Mouse (Mus musculus): Measurements from ENCODE around the gene Casq2.
"Not testable (repeated sequence)": the region's sequence is repeated elsewhere in the genome, so short reads cannot be mapped to it uniquely, and the experiment has no call there.

Gene Casq2

DNA sequence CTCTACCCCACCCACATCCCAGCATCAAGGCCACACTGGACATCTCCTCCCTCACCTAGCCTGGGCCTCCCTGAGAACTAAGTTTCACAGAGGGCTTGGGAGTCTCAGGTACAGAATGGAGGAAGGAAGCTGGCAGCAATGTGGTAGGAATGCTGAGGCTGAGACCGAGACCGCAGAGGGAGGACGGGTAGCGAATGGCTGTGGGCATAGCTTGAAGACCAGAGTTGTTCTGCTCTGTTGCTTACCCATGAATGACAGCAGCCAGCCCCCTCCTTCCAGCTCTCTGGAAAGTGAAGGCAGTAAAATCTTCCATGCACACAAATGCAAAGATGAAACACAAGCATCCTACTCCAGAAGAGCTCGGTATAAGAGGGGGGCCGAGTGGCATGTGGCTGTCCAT lies 52.7 kb downstream of the Casq2 start:
- DNase-seq = no peak

- no peak for DNase-seq
Observed at GRCm38 (mm10) chr3:102140606-102141005, 54.4 kb downstream of the Casq2 start.

DNA sequence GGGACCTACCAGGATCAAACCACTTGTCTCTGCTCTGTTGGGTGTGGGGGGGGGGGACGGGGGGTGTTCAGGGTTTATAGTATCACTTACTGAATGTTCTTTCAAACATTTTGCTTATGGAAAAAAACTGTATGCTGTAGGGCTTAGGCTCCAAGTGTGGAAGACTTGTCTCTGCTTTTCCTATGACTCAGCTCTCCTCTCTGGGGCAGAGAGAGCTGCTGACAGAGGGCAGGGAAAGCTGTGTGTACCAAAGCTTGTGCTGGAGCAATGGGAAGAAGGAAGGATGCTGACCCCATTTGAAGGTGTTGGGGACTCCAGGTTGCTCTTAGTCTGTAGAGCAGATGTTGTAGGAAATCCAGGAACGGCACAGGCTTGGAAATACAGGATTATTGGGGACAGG lies 55.2 kb downstream of the Casq2 start:
- peak; percentile 5 for DNase-seq

GRCm38 (mm10) chr3:102141893-102142292 lies 55.7 kb downstream of the Casq2 start:
- peak; percentile 8 for DNase-seq

GRCm38 (mm10) chr3:102142947-102143346 lies 56.7 kb downstream of the Casq2 start:
- DNase-seq = no peak

- no peak for DNase-seq
Observed at GRCm38 (mm10) chr3:102143536-102143935, 57.3 kb downstream of the Casq2 start.

DNA sequence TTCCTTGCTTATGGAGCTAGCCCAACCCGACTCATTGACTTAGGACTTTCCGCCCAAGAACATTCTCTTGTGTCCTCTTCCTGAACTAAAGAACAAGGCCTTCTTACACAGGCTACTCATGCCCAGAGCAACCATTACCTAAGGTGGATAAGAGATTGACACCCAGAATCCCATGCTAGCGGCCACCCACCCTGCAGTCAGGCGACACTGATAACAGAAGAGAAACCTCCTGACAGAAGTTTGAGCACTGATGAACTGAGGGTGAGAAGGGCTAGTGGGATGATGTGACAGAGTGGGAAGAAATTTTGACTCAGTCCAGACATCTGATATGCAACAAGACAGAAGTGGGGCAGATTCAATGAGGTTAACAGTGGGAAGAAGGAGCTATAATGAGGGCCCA lies 58.2 kb downstream of the Casq2 start:
- no peak for DNase-seq

DNA sequence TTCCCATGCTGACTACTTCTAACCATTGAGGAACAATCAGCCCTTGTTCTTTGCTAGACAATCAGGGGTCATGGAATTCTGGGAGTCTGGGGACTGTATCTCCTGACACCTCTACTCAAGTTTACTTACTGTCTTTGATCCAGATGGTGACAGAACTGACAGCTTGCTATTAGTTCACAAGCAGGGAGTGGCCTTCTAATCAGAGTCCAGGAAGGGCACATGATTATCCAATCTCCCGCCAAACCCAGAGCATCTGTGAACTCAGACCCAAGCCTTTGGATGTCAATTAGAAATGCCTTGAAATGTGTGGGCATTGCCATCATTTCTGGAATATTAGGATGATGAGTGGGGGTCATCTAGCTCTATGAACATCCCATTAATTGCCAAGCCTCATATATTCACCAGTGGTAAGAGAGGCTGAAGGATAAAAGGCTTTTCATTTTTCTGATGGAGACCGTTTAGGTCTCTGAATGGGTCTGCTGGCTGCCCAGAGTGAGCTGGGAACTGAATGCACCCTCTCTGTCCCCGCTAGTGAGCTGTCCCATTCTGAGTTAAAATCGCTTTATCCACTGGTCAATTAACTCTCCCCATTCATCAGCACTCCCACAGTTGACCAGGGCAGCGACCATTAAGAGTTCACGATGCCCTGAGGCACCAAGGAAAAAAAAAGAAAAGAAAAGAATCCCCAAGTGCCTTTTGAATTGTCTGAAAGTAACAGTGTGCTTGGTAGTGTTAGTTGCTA lies 59.6 kb downstream of the Casq2 start:
- no peak for DNase-seq

DNA sequence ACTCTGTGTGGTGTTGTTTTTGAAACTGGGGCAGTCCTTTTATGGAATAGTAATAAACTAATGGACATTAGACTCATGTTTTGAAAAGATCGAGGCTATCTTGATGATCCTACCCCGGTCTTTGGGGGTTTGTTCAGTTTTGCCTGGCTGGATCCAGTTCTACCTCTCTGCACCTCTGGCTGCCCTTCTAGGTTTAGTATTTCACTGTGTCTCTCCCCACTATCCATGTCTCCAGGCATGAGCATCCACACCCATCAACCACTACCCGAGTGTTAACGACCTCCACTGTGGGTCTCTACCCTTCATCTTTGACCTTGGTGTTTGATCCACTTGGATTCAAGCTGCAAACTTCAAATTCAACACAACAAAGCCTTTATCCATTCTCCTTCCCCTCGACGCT lies 60.2 kb downstream of the Casq2 start:
- no peak for DNase-seq

DNA sequence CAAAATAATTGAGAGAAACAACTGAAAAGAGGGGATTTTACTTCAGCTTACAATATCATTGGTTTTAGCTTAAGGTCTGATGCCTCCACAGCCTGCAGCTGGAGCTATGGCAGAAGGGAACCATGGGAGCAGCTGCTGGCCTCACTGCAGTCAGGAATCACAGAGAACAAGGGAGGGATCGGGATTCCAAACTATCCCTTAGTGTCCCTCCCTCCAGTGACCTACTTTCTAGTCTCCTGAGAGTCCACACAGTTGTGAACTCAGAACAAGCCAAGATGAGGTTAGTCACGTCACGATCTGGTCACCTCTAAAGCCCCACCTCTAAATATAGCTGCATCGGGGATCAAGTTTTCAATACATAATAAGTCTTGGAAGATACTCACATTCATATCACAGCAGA lies 61.0 kb downstream of the Casq2 start:
- DNase-seq = no peak

DNA sequence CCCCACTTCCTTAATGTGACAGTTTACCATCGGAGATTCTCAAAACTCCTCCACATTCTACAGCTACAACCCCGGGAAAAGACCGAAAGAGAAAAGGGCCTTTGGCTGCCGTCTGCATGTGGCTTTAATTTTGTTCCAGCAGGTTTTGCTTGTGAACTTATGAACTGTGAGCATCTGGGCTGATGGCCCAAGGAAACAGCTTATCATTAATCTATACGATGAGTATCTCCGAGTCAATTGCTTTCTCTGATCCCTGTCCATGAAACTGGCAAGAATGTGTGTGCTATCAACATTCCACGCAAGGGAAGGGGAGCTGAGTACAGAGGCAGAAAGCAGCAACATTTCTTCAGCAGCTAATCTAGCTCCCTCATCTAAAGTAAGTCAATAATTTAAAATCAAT lies 63.7 kb downstream of the Casq2 start:
- DNase-seq = no peak

DNA sequence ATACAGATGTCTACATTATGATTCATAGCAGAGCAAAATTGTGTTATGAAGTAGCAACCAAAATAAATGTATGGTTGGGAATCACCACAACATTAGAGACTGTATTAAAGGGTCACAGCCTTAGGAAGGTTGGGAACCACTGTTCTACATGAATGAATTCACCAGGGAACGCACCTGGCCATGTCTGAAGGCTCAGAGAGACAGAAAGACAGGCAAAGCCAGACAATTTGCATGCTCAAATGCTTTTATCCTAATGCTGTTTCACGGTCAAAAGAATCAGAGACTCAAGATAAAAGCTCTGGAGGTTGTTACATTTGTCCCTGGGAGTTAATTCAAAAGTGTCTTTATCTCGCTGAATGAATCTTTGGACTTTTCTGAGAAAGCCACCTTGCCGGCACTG lies 65.6 kb downstream of the Casq2 start:
- DNase-seq = no peak

GRCm38 (mm10) chr3:102152471-102152870 lies 66.3 kb downstream of the Casq2 start:
- no peak for DNase-seq

DNA sequence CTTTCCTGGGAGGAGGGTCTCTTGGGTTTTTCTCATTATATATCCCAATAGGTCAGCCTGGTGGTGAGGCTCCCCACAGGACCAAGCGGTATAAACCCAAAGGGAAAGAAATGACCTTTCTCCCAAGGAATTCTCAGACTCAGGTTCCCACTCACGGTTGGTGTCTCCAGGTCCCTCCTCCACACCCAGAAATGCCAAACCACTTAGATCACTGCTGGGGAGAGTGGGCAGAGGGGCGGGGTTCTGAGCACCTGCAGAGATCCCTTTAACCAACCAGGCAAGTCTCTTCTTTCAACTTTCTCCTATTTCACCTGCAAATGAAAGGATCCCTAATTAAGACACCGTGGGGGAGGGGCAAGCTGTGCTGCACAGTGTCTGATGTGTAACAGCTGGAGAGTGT lies 66.7 kb downstream of the Casq2 start:
- no peak for DNase-seq

GRCm38 (mm10) chr3:102154107-102154506 lies 67.9 kb downstream of the Casq2 start:
- DNase-seq = no peak

DNA sequence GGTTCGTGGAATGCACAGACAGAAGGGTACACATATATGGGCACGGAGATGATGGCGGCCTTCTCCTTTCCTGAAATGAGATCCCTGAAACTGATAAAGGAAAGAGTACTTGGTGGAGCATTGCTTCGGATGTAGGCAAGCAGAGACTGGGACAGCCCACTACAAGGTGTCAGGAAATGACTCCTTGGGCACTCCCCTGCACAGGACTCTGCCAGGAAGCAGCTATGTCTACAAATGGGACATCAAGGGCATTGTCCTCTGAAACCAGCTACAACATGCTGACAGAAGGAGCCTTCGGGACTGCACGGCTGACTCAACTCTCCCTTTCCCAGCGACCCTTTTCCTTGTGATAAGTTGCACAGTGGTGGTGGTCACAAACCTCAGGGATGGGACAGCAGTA lies 70.5 kb downstream of the Casq2 start:
- no peak for DNase-seq

- no peak for DNase-seq
Observed at GRCm38 (mm10) chr3:102157652-102158051, 71.4 kb downstream of the Casq2 start.

GRCm38 (mm10) chr3:102158759-102159422 lies 72.7 kb downstream of the Casq2 start:
- no peak for DNase-seq

GRCm38 (mm10) chr3:102159423-102160325 lies 73.5 kb downstream of the Casq2 start:
- peak; percentile 10 for DNase-seq

GRCm38 (mm10) chr3:102163861-102164260 lies 77.6 kb downstream of the Casq2 start:
- not testable (repeated sequence) for DNase-seq

- DNase-seq = no peak
Observed at GRCm38 (mm10) chr3:102164911-102165310, 78.7 kb downstream of the Casq2 start.

- no peak for DNase-seq
Observed at GRCm38 (mm10) chr3:102165536-102166286, 79.5 kb downstream of the Casq2 start.

GRCm38 (mm10) chr3:102166287-102166620 lies 80.0 kb downstream of the Casq2 start:
- no peak for DNase-seq
